Mouse (Mus musculus) MEL (cell line): ENCODE results near the gene Tyk2. TPM values are rescaled to one million over a fixed set of nuclear protein-coding genes. Genes with fewer than 3 reads are reported as not detected.
A peak's percentile ranks its signal among the peaks of the same experiment; 100 is the strongest.

Experiments
- DNase-seq: peaks from one replicate; pipeline ENCODE4 v3.0.0; 2011; ENCODE audit warnings: low read depth, low spot score
- H3K27ac ChIP-seq: 2 replicates; pipeline ENCODE4 v1.5.1; 2012; ENCODE audit warnings: low read depth, mild to moderate bottlenecking, control low read depth, low read length, moderate library complexity; ENCODE audit not compliant: control insufficient read depth
- H3K27me3 ChIP-seq, 2 experiments: fragments of 150-350 bp in 1 of 2; sonication (generic) in 1 of 2; 2 replicates each; pipeline ENCODE4 v1.6.1; 2012; ENCODE audit warnings: low read length in 2 of 2, mild to moderate bottlenecking in 2 of 2, improper control_type of control experiment in 1 of 2, moderate library complexity in 1 of 2; ENCODE audit not compliant: insufficient read depth in 2 of 2, control insufficient read depth in 1 of 2
- H3K36me3 ChIP-seq, 2 experiments: 2 replicates each; pipeline ENCODE4 v1.6.1; 2012 to 2014; ENCODE audit warnings: low read length in 2 of 2, improper control_type of control experiment in 1 of 2, inconsistent platforms in 1 of 2, mild to moderate bottlenecking in 1 of 2; ENCODE audit not compliant: insufficient read depth in 2 of 2, control insufficient read depth in 1 of 2
- H3K4me1 ChIP-seq, 2 experiments: fragments of 150-350 bp in 1 of 2; sonication (generic) in 1 of 2; 2 replicates each; pipeline ENCODE4 v1.6.1; 2012; ENCODE audit warnings: low read length in 2 of 2, improper control_type of control experiment in 1 of 2, mild to moderate bottlenecking in 1 of 2; ENCODE audit not compliant: insufficient read depth in 2 of 2, control insufficient read depth in 1 of 2
- H3K4me3 ChIP-seq, 2 experiments: fragments of 150-350 bp in 1 of 2; sonication (generic) in 1 of 2; 2 replicates each; pipeline ENCODE4 v1.5.1; 2012; ENCODE audit warnings: low read depth in 2 of 2, low read length in 2 of 2, mild to moderate bottlenecking in 2 of 2, moderate library complexity in 2 of 2, control low read depth in 1 of 2, improper control_type of control experiment in 1 of 2; ENCODE audit not compliant: control insufficient read depth in 1 of 2, insufficient read depth in 1 of 2
- H3K79me2 ChIP-seq: 2 replicates; pipeline ENCODE4 v1.6.1; 2012; ENCODE audit warnings: mild to moderate bottlenecking, low read length, moderate library complexity; ENCODE audit not compliant: control insufficient read depth, poor library complexity, insufficient read depth
- H3K9ac ChIP-seq: 2 replicates; pipeline ENCODE4 v1.6.1; 2012; ENCODE audit warnings: low read depth, mild to moderate bottlenecking, control low read depth, low read length, moderate library complexity; ENCODE audit not compliant: control insufficient read depth, poor library complexity, severe bottlenecking
- H3K9me3 ChIP-seq: fragments of 150-350 bp; sonication (generic); replicated peaks from 2 replicates; pipeline ENCODE4 v1.6.1; 2012; ENCODE audit warnings: mild to moderate bottlenecking, low read length, improper control_type of control experiment, moderate library complexity; ENCODE audit not compliant: insufficient read depth
- BHLHE40 ChIP-seq: IDR thresholded peaks from 2 replicates; pipeline ENCODE4 v1.6.1; 2012; ENCODE audit warnings: low read depth, mild to moderate bottlenecking, inconsistent platforms, low read length, improper control_type of control experiment, borderline replicate concordance
- GATA1 ChIP-seq: IDR thresholded peaks from 2 replicates; pipeline ENCODE4 v1.6.1; 2011; ENCODE audit warnings: low read depth, low read length, improper control_type of control experiment
- MAZ ChIP-seq: IDR thresholded peaks from 2 replicates; pipeline ENCODE4 v1.6.1; 2012; ENCODE audit warnings: low read depth, mild to moderate bottlenecking, inconsistent platforms, low read length, improper control_type of control experiment
- POLR2A ChIP-seq, 2 experiments: IDR thresholded peaks; 2 replicates each; pipeline ENCODE4 v1.6.1; 2011 to 2012; ENCODE audit warnings: low read length in 2 of 2, mild to moderate bottlenecking in 2 of 2, control low read depth in 1 of 2, improper control_type of control experiment in 1 of 2, low read depth in 1 of 2, moderate library complexity in 1 of 2; ENCODE audit not compliant: control insufficient read depth in 1 of 2, insufficient read depth in 1 of 2, poor library complexity in 1 of 2
- TAL1 ChIP-seq: IDR thresholded peaks from 2 replicates; pipeline ENCODE4 v1.6.1; 2012; ENCODE audit warnings: mild to moderate bottlenecking, inconsistent platforms, low read length, moderate library complexity, mixed read lengths
- TBP ChIP-seq: IDR thresholded peaks from 2 replicates; pipeline ENCODE4 v1.8.0; 2011; ENCODE audit warnings: low read depth, low read length, improper control_type of control experiment
- UBTF ChIP-seq: IDR thresholded peaks from 2 replicates; pipeline ENCODE4 v1.6.1; 2012; ENCODE audit warnings: low read depth, mild to moderate bottlenecking, inconsistent platforms, low read length, improper control_type of control experiment, moderate library complexity, borderline replicate concordance; ENCODE audit not compliant: insufficient read depth
- USF2 ChIP-seq, 2 experiments: IDR thresholded peaks; 2 replicates each; pipeline ENCODE4 v1.6.1; 2011 to 2012; ENCODE audit warnings: improper control_type of control experiment in 2 of 2, low read length in 2 of 2, borderline replicate concordance in 1 of 2, inconsistent platforms in 1 of 2, low read depth in 1 of 2, mild to moderate bottlenecking in 1 of 2; ENCODE audit not compliant: insufficient read depth in 1 of 2
- polyA plus RNA-seq, 2 experiments: library from polyadenylated mRNA; stranded (reverse) in 1 of 2; unstranded in 1 of 2; fragments of >175 nt in 1 of 2; fragments of >200 nt in 1 of 2; gene quantifications; 2 replicates each; pipeline versions ENCODE4 v1.2.1 to v1.2.4; 2012; ENCODE audit warnings: low replicate concordance in 2 of 2, low read depth in 1 of 2; ENCODE audit not compliant: insufficient read length in 2 of 2, insufficient read depth in 1 of 2, missing spikeins in 1 of 2
- total RNA-seq: library from RNA; depleted of rRNA; stranded (reverse); fragments of 300-350 nt; gene quantifications from 2 replicates; pipeline ENCODE4 v1.2.3, GENCODE M21; 2012

The Tyk2 gene
- total and polyA plus RNA-seq, 3 experiments, result 43.8 to 63.3 TPM; not detected in 1

DNA sequence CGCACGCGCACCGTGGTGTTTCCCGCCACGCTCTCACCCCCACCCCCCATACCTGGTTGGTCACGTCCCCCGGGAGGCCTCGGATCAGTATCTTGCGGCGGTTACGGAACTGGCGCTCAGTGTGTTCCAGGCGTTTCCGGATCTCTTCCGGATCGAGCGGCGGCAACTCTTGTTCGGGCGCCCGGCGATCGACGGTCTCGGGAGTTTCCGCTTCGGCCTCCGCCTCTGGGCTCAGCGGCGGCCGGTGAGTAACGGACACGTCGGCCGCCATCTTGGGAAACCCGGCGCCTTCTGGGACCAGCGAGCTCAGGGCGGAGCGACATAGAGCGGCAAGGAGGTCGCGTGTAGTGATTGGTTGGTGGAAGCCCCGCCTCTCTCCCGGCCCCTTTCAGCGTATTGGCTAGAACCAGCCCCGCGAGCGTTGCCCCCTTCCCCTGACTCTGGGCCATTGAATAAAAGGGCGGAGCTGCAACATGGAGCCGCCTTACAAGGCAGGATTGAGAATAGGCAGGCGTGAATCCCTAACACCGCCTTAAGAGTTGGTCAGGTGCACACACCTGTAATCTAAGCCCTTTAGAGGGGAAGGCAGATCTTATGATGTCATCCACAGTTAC, 39.2 kb downstream of the Tyk2 start, which contains the start of the genes Gm38431 and Raver1:
TSS of gene Gm38431 (minus strand) at position 291 of the 614 bp plus-strand sequence.
TSS of gene Raver1 (minus strand) at position 302 of the 614 bp plus-strand sequence.
- Histone ChIP-seq H3K27ac (peak within 1 kb of the TSS; percentile 93), H3K79me2 (peaks cover 52% of the 10 kb centered on the region), H3K4me3 (peak within 1 kb of the TSS; percentile 64 to 72), H3K27me3 (no peaks in the 10 kb centered on the region), H3K9ac (peak within 1 kb of the TSS; percentile 86), H3K9me3 (no peaks in the 10 kb centered on the region), H3K36me3 (peaks cover 25 to 28% of the 10 kb centered on the region in 2 experiments), H3K4me1 (peaks cover 11 to 22% of the 10 kb centered on the region in 2 experiments)
- TF ChIP-seq TBP (peak; percentile 98), POLR2A (IDR thresholded peaks at IDR 0.05; ENCODE audit: control insufficient read depth in 1 of 2, insufficient read depth in 1 of 2, low read depth in 1 of 2, low read length in 2 of 2, poor library complexity in 1 of 2) (peak in 1 of 2 experiments; percentile 99; a peak in 2 of 4 replicates), BHLHE40 (no peak), UBTF (peak; percentile 84; the same call in 1 of the 2 replicates), MAZ (no peak)
- DNase-seq, result peak; percentile 100

DNA sequence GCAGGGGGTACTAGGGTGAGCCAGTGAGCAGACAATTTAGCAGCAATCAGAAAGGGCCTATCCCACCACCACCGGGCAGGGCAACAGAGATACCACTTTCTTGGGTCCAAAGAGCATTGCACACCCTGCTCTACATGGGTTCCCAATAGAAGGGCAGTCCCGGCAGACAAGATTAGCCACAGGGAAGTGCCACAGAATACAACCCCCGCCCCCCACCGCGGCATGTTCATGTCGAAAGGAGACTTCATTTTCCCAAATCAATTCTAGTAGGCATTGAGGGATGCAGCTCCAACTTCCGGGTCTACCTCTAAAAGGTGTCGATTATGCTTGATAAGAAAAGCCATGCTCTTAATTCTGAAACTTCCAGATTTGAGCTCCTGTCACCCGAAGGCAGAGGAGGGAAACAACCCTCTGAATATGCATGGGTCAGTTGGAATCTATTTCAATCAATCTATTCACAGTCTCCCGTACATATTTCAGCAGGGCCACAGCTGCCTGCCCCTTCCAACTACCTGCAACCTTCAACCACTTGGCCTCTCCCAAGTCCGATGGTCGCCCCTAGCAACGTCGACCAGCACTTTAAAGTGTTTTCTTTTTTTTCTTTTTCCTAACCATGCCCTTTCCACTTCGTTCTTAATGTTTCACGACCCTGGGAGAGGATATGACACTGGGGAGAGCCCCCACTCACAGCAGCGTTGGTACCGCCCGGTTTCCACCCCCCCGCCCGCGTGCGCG, 39.9 kb downstream of the Tyk2 start:
- H3K27me3 ChIP-seq, result no peaks in the 10 kb centered on the region
- H3K4me1 ChIP-seq, result peaks cover 11 to 22% of the 10 kb centered on the region in 2 experiments
- H3K9ac ChIP-seq, result peak overlapping the region; percentile 86
- H3K9me3 ChIP-seq, result no peaks in the 10 kb centered on the region
- H3K79me2 ChIP-seq, result peaks cover 58% of the 10 kb centered on the region
- peak; percentile 70 for TF ChIP-seq GATA1
- no peak for TF ChIP-seq USF2 (IDR thresholded peaks at IDR 0.05; ENCODE audit: borderline replicate concordance in 1 of 2, insufficient read depth in 1 of 2, low read depth in 1 of 2, low read length in 2 of 2)
- H3K27ac ChIP-seq, result peak overlapping the region; percentile 93
- peak overlapping the region; percentile 64 to 72 for H3K4me3 ChIP-seq
- DNase-seq, result peak; percentile 86
- peaks cover 25 to 33% of the 10 kb centered on the region in 2 experiments for H3K36me3 ChIP-seq

DNA sequence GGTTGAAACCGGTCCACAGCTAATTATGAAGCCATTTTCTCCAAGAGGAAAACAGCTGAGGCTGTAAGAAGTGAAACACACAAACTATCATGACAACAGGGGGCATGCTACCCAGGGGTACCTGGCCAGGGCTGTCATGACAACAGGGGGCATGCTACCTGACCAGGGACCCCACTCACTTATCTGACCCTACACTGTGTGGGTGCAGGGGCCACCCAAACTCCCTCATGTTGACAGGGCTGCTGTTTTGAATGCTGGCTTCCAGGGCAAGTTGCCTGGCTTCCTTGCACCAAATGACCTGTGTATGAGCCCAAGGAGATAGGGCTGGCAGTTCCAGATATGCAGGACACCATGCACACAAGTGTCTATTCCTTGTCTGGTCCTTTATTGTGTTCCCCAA, 40.5 kb downstream of the Tyk2 start:
- Histone ChIP-seq H3K9me3 (no peaks in the 10 kb centered on the region), H3K27ac (peak overlapping the region; percentile 93), H3K9ac (peak overlapping the region; percentile 86), H3K4me3 (peak overlapping the region; percentile 64 to 72), H3K4me1 (peaks cover 11 to 22% of the 10 kb centered on the region in 2 experiments), H3K36me3 (peaks cover 25 to 39% of the 10 kb centered on the region in 2 experiments), H3K27me3 (no peaks in the 10 kb centered on the region), H3K79me2 (peaks cover 64% of the 10 kb centered on the region)
- TF ChIP-seq BHLHE40 (no peak), TAL1 (0 out of 2 replicates have a peak, but pooled peaks have one; percentile 5)
- no peak for DNase-seq
